Mouse (Mus musculus) thymus, postnatal 4 days (tissue): ENCODE data around the gene Arg1.

Experiments used
- DNase-seq: peaks from one replicate; pipeline ENCODE4 v3.0.0; 2021

The Arg1 gene

GRCm38 (mm10) chr10:24926962-24927720 is at the start of gene Arg1:
Arg1 (minus strand) TSS chr10:24927484.
- no peak for DNase-seq

- no peak for DNase-seq
Observed at GRCm38 (mm10) chr10:24973845-24974514, 46.7 kb upstream of the Arg1 start.

DNA sequence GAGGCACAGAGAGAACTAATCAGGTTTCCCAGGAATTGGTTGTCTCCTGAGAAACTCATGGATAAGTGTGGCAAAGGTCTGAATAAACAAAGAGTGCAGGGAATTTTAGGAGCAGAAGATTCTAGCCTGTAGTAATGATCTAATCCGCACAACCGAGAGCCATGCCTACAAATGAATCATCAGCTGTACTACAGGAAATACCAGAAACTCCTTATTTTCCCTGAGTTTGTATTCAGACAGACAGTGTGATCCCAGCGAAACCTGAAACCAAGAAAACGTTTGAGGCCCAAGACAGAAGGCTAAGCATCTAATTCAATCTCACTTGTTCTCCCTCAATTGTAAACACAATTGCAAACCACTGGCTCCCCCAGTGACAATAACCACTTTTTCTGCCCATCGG is 46.1 kb upstream of the Arg1 start:
- DNase-seq: no peak

GRCm38 (mm10) chr10:24972923-24973322 is 45.6 kb upstream of the Arg1 start:
- no peak for DNase-seq

DNA sequence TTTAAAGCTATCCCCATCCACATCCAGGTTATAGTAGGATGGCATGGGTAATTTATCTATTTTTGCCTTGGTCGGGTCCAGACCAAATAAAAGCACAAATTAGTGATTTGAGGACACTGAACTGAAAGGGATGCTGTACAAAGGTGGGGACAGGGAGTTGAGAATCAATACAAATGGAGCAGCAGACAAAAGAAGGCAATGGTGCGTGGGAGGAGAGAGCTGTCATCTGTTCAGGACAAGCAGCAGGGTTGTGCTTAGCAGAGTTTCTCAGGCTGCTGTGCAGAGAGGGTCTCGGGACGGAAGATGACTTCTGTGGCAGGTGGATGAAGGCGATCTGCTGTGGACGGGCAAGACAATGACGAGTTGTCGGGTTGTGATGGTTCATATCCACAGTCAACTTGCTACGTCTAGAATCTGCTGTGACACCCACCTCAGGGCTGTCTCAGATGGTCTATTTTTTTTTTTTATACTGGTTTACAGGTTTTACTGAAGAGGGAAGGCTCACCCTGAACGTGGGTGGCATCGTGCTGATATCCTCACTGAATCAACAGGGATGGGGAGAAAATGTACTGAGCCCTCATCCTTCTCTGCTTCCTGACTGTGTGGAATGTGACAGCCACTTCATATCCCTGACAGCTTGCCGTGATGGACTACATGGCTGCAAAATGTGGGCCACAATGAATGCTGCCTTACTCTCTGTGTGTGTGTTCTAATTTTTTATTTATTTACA is 38.7 kb upstream of the Arg1 start:
- DNase-seq: no peak

GRCm38 (mm10) chr10:24961889-24962288 is 34.6 kb upstream of the Arg1 start:
- DNase-seq: no peak

GRCm38 (mm10) chr10:24961112-24961511 is 33.8 kb upstream of the Arg1 start:
- DNase-seq: no peak

DNA sequence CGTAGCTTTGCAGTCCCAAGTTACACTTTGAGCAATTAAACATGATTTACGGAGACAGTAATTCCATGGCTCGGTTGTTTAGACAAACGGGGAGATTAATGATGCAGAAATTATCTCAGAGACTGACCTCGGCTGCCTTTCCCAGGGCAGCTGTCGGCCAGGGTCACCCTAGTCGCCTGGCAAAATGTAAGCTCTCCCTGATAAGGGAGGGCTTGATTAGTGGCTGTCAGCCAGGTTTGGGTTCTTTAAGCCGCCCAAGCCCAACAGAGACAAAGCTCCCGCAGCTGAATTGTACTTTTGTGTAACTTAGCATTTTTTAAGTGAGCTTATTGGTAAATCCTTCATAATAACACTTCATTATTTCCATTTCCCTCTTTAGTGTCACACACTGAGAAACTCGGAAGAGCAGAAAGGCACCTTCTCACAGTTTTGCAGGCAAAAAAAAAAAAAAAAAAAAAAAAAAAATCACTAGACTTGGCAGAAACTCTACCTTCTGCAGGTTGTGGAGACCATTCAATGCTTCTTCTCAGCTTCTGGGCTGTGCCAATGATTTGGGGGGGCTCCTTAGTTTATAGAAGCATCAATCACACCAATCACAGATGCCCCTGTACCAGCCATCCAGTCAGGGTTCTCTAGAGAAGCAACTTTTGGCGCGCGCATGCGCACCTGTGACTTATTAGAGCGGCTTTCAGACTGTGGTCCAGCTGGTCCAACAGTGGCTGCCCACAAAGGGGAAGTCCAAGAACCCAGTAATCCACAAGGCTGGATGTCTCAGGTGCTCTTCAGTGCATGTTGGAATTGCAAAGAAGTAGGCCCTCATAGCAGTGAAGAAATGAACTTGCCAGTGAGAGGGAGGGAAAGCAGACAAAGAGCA is 32.0 kb upstream of the Arg1 start:
- no peak for DNase-seq

DNA sequence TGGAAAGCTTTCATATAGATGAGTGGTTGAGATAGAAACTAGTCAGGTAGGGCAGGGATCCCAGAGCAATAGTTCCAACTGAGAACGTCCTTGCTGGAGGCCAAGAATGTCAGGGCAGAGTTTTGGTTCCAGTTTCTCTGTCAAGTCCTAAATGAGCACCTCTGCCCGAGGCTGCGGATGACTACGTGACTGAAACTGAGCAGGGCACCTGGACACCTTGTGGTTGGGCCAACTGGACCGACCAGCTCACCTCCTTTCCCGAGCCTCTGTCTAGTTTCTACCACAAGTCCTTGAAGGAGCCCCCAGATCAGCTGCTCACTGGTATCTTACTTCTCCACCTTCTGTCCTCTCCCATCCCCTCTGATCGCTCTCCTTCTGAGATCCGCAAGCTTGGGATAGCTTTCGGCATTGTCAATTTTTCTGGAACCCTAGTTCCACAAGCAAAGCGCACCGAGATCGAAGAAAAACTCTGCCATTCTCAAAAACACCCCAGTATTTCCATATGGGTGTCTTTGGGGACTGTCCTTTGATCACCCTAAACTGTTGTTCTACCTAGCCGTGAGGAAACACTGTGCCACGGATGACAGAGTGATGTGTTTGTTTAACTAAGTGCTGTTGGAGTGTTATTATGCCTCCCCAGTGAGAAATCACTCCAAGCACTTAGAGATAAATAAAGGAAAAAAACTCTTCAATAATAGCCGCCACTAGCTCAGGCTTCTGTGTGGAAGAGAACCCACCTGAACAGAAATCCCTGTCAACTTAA is 31.2 kb upstream of the Arg1 start:
- no peak for DNase-seq

DNA sequence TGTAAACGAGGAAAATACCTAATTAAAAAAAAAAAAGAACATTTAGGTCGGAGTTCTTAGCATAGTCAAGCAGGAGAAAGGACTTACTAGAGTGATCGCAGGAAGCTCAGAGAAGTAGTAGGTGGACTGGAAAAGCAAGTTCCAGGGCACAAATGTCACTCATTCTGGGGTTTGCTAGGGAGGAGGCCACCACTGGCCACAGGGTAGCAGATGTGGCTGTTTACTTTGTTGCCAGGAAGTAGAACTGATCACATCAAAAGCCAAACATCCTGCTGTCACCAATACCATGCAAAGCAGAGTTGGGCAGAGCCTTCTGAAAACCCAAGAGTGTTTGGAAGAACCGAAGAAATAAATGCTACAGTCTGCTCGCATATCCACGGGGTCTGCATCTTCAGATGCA is 26.6 kb upstream of the Arg1 start:
- no peak for DNase-seq

DNA sequence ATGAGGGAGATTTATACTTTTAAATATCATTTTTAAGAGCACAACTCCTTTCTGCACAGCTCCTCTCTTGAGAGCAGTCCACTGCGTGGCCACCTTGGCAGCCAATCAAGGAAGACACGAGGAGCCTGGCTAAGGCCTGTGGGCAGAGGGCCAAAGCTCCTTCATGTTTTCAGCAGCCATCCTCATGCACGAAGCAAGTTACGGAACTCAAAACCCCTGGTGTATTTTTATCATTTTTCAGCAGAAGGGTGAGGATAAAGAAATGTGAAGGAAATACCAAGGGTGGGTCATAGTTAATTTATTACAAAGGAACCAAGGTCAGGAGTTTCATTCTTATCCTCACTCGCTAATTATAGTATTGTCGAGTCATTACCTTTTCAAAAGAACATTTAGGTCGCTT is 25.3 kb upstream of the Arg1 start:
- no peak for DNase-seq

DNA sequence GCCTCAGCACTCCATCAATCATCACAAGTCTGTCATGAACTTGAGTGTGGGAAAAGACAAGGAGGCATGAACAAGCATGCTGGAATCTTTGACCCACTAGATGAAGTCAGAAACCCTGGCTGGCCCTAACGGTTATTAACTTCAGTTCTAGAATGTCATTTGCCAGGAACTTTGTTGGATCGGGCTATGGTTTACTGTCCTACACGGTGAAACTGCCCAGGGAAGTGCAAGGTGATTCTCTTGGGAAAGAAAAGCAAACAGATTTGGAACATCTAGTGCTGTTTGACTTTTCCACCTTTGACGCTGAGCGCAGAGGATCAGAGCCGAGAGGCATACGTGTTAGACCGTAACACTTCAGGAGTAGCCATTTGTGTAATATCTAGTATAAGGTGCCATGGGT is 24.3 kb upstream of the Arg1 start:
- DNase-seq: no peak

GRCm38 (mm10) chr10:24950223-24950622 is 22.9 kb upstream of the Arg1 start:
- DNase-seq: no peak

GRCm38 (mm10) chr10:24948278-24948677 is 21.0 kb upstream of the Arg1 start:
- DNase-seq: no peak

GRCm38 (mm10) chr10:24947871-24948270 is 20.6 kb upstream of the Arg1 start:
- DNase-seq: no peak

DNA sequence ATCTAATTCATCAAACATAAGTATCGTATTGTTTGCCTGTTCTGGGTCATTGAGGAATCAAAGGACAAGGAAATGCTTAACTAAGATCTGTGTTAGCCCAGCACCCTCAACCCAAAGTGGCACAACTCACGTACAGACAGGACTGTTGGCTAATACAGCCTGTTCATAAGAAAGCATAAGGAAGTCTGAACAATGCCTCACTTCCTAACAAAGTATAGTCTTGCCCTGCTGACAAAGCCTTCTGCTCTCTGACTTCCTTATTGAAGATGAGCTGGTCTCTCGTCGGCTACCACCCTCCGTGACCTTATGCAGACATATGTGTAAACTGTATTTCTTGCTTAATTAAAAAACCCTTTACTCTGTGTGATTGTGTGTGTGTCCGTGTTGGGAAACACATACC is 2.9 kb upstream of the Arg1 start:
- DNase-seq: no peak

DNA sequence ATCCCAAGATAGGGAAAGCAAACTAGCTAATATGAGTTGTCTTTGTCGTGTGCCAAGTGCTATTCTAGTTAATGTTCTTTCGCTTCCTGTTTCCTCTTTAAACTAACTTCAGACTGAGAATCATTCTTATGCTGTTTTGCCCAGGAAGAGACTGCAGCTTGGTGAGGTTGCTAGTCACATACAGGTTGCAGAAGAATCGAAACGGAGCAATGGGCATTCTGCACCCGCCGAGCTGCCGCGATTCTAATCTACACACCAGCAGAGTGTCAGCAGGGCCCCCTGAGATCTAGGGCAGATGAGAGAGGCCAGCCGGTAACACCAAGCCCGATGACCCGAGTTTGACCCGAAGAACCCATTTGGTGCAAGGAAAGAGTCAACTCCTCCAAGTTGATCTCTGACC is 788 bp upstream of the Arg1 start:
- DNase-seq: peak; percentile 18

DNA sequence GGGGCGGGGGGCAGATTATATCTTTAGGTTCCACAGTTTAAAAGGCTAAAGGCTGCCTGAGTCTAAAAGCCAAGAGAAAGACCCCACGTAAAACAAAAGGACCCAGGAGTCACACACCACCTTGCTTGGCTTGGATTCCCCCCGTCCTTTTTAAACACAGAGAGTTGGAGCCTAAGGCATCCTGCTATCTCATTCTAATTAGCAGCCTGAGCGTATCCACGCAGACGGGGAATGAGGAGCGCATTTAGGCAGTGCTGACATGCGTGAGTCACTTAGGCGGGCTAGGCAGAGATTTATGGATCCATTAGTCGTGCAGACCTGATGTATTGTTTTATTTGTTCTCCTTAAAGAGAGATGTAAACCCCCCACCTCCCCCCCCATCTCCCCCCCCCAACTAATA is 904 bp downstream of the Arg1 start:
- no peak for DNase-seq

DNA sequence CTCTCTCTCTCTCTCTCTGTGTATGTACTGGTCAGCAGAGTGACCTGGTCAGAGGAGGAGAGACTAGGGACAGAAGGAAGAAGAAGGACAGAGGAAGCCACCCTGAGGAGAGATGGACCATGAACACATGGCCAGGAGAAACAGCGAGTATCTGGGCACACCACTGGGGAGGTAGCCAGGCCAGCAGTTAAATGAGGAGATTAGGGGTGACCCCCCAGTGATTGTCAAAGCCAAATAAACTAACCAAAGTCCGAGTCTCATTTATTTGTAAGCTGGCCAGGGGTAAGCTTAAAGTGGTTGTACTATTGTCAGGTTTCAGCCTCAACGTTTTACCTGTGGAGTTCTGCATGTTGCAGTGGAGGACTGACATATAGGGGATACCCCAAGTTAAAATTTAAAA is 3.0 kb downstream of the Arg1 start:
- no peak for DNase-seq

GRCm38 (mm10) chr10:24922977-24923376 is 4.3 kb downstream of the Arg1 start:
- DNase-seq: no peak

DNA sequence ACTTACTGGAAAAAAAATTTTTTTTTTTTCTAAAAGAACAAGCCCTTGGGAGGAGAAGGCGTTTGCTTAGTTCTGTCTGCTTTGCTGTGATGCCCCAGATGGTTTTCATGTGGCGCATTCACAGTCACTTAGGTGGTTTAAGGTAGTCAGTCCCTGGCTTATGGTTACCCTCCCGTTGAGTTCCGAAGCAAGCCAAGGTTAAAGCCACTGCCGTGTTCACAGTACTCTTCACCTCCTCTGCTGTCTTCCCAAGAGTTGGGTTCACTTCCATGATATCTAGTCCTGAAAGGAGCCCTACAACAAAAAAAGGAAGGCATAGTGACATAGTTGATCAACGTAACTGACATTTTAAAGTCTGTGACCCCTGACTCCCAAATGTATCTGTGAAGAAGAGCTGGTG is 11.8 kb downstream of the Arg1 start:
- no peak for DNase-seq

- DNase-seq: no peak
Observed at GRCm38 (mm10) chr10:24912576-24912975, 14.7 kb downstream of the Arg1 start.
